Mouse (Mus musculus) small intestine, adult 2 months (tissue): Measurements from ENCODE around the gene Serpinh1. TPM values are rescaled to one million over a fixed set of nuclear protein-coding genes. Genes with fewer than 3 reads are reported as not detected.
A peak's percentile ranks its signal among the peaks of the same experiment; 100 is the strongest.

Experiments
- H3K27ac ChIP-seq: fragments of 200-500 bp; 2 replicates; pipeline ENCODE4 v1.5.1; 2012; ENCODE audit warnings: low read depth, low read length, control low read depth, inconsistent platforms; ENCODE audit not compliant: insufficient read depth
- H3K27me3 ChIP-seq: fragments of 200-500 bp; 2 replicates; pipeline ENCODE4 v1.6.1; 2012; ENCODE audit warnings: mild to moderate bottlenecking, moderate library complexity, low read length, inconsistent platforms; ENCODE audit not compliant: control insufficient read depth, insufficient read depth
- H3K36me3 ChIP-seq: fragments of 200-500 bp; 2 replicates; pipeline ENCODE4 v1.6.1; 2012; ENCODE audit warnings: mild to moderate bottlenecking, low read length, control low read depth, inconsistent platforms; ENCODE audit not compliant: control insufficient read depth, insufficient read depth
- H3K4me1 ChIP-seq: fragments of 200-500 bp; 2 replicates; pipeline ENCODE4 v1.6.1; 2012; ENCODE audit warnings: low read length, inconsistent platforms, mixed read lengths; ENCODE audit not compliant: control insufficient read depth, insufficient read depth, insufficient read length
- H3K4me3 ChIP-seq: fragments of 200-500 bp; 2 replicates; pipeline ENCODE4 v1.5.1; 2012; ENCODE audit warnings: low read depth, mild to moderate bottlenecking, control low read depth, inconsistent platforms, low read length, moderate library complexity
- CTCF ChIP-seq: fragments of 200-500 bp; IDR thresholded peaks from 2 replicates; pipeline ENCODE4 v1.5.1; 2012; ENCODE audit warnings: low read depth, mild to moderate bottlenecking, control low read depth, inconsistent platforms, low read length, moderate library complexity, mixed read lengths; ENCODE audit not compliant: insufficient replicate concordance, insufficient read length; ENCODE audit errors: extremely low read depth
- POLR2A ChIP-seq: fragments of 200-500 bp; IDR thresholded peaks from 2 replicates; pipeline ENCODE4 v1.6.1; 2012; ENCODE audit warnings: low read depth, mild to moderate bottlenecking, control low read depth, inconsistent platforms, low read length, moderate library complexity
- WGBS: fragments of 180-500 bp; shearing (Covaris S2); methylation state at CpG from one replicate; pipeline ENCODE4 v1.1.7; 2018; 5-methylcytosine and 5-hydroxymethylcytosine counted together
- polyA plus RNA-seq: library from polyadenylated mRNA; depleted of rRNA; stranded (reverse); fragments of >200 nt; gene quantifications from 2 replicates; pipeline ENCODE4 v1.2.3, GENCODE M21; 2012

Gene Serpinh1
- polyA plus RNA-seq, 1 experiment: 87.6 TPM

- Histone ChIP-seq H3K27ac (no peak overlapping the region), H3K4me1 (peaks cover 8% of the 10 kb centered on the region), H3K36me3 (no peaks in the 10 kb centered on the region), H3K27me3 (0 out of 2 replicates have a peak, but pooled peaks cover 4% of the 10 kb centered on the region), H3K4me3 (no peak overlapping the region)
- TF ChIP-seq CTCF (no peak), POLR2A (no peak)
- WGBS: 90% methylated on average over 9 of the region's 9 CpGs
These were observed 29.7 kb downstream of the Serpinh1 start for GRCm38 (mm10) chr7:99323321-99323700.

- Histone ChIP-seq H3K4me1 (peaks cover 8% of the 10 kb centered on the region), H3K27ac (no peak overlapping the region), H3K27me3 (0 out of 2 replicates have a peak, but pooled peaks cover 4% of the 10 kb centered on the region), H3K36me3 (no peaks in the 10 kb centered on the region), H3K4me3 (no peak overlapping the region)
- 82% methylated on average over 6 of the region's 6 CpGs for WGBS
- TF ChIP-seq CTCF (no peak), POLR2A (no peak)
These were observed 30.2 kb downstream of the Serpinh1 start for GRCm38 (mm10) chr7:99322691-99323320.

- 0 out of 2 replicates have a peak overlapping the region, but pooled peaks have one; percentile 2 for H3K4me3 ChIP-seq
- H3K36me3 ChIP-seq: no peaks in the 10 kb centered on the region
- no peaks in the 10 kb centered on the region for H3K27me3 ChIP-seq
- no peak overlapping the region for H3K27ac ChIP-seq
- no peak for TF ChIP-seq POLR2A
- TF ChIP-seq CTCF: no peak
- WGBS: 29% methylated on average over 14 of the region's 14 CpGs
- peaks cover 8% of the 10 kb centered on the region for H3K4me1 ChIP-seq
These were observed 32.5 kb downstream of the Serpinh1 start for GRCm38 (mm10) chr7:99320524-99320923.

GRCm38 (mm10) chr7:99317475-99317874 is 35.6 kb downstream of the Serpinh1 start:
- no peaks in the 10 kb centered on the region for H3K27me3 ChIP-seq
- TF ChIP-seq CTCF (no peak), POLR2A (no peak)
- H3K27ac ChIP-seq: no peak overlapping the region
- 67% methylated on average over 7 of the region's 7 CpGs for WGBS
- H3K4me3 ChIP-seq: no peak overlapping the region
- no peaks in the 10 kb centered on the region for H3K36me3 ChIP-seq
- H3K4me1 ChIP-seq: peaks cover 8% of the 10 kb centered on the region

- 77% methylated on average over 7 of the region's 7 CpGs for WGBS
- no peak overlapping the region for H3K27ac ChIP-seq
- TF ChIP-seq POLR2A (no peak), CTCF (no peak)
- H3K27me3 ChIP-seq: no peaks in the 10 kb centered on the region
- H3K4me1 ChIP-seq: peaks cover 6% of the 10 kb centered on the region
- no peak overlapping the region for H3K4me3 ChIP-seq
- H3K36me3 ChIP-seq: no peaks in the 10 kb centered on the region
These were observed 36.8 kb downstream of the Serpinh1 start for GRCm38 (mm10) chr7:99316207-99316606.

GRCm38 (mm10) chr7:99314565-99314964 is 38.5 kb downstream of the Serpinh1 start:
- WGBS: 74% methylated on average over 4 of the region's 4 CpGs
- no peak overlapping the region for H3K27ac ChIP-seq
- no peaks in the 10 kb centered on the region for H3K4me1 ChIP-seq
- H3K4me3 ChIP-seq: no peak overlapping the region
- H3K36me3 ChIP-seq: no peaks in the 10 kb centered on the region
- H3K27me3 ChIP-seq: no peaks in the 10 kb centered on the region
- TF ChIP-seq CTCF: no peak
- TF ChIP-seq POLR2A: no peak

GRCm38 (mm10) chr7:99313253-99313652 is 39.8 kb downstream of the Serpinh1 start:
- TF ChIP-seq CTCF (no peak), POLR2A (no peak)
- H3K4me1 ChIP-seq: no peaks in the 10 kb centered on the region
- H3K27ac ChIP-seq: no peak overlapping the region
- 79% methylated on average over 8 of the region's 8 CpGs for WGBS
- no peaks in the 10 kb centered on the region for H3K27me3 ChIP-seq
- no peak overlapping the region for H3K4me3 ChIP-seq
- H3K36me3 ChIP-seq: no peaks in the 10 kb centered on the region
